Mouse (Mus musculus): ENCODE measurements around the gene Pgbd1.

- TF ChIP-seq MAFK (IDR thresholded peaks at IDR 0.05; ENCODE audit: insufficient read depth, low read depth, low read length), result no peak
- no peak for TF ChIP-seq HCFC1 (IDR thresholded peaks at IDR 0.05; ENCODE audit: borderline replicate concordance, insufficient read depth, low read length)
- no peak for TF ChIP-seq ZNF384 (IDR thresholded peaks at IDR 0.05; ENCODE audit: low read depth, low read length)
- no peak for TF ChIP-seq ZC3H11A (IDR thresholded peaks at IDR 0.05; ENCODE audit: borderline replicate concordance, low read depth, low read length)
- no peak for TF ChIP-seq CHD2 (IDR thresholded peaks at IDR 0.05; ENCODE audit: low read depth, low read length)
These were observed 43.4 kb downstream of the Pgbd1 start for GRCm38 (mm10) chr13:21397486-21397885.

Data from ES-E14 (cell line).